Mouse (Mus musculus): ENCODE data around the gene Gpr179. TPM values are rescaled to one million over a fixed set of nuclear protein-coding genes. Genes with fewer than 3 reads are reported as not detected.

Gpr179 gene
- polyA plus RNA-seq, 1 experiment from 2014 or later = 0.04 TPM

GRCm38 (mm10) chr11:97346383-97346782, 5.5 kb downstream of the Gpr179 start:
- Histone ChIP-seq H3K27ac (no peak overlapping the region), H3K4me1 (peaks cover 45% of the 10 kb centered on the region), H3K9me3 (no peaks in the 10 kb centered on the region), H3K4me3 (no peak overlapping the region), H3K27me3 (ENCODE audit: insufficient read depth, poor library complexity, severe bottlenecking) (peaks cover 25% of the 10 kb centered on the region; the same call in 1 of the 2 replicates), H3K36me3 (no peaks in the 10 kb centered on the region)
- no peak for DNase-seq (ENCODE audit: low spot score)
- whole genome bisulfite sequencing = 76% methylated on average over 9 of the region's 9 CpGs

- Histone ChIP-seq H3K4me1 (peaks cover 40% of the 10 kb centered on the region), H3K36me3 (no peaks in the 10 kb centered on the region), H3K27ac (no peak overlapping the region), H3K27me3 (ENCODE audit: insufficient read depth, poor library complexity, severe bottlenecking) (peaks cover 21% of the 10 kb centered on the region; the same call in 1 of the 2 replicates), H3K9me3 (no peaks in the 10 kb centered on the region), H3K4me3 (no peak overlapping the region)
- DNase-seq (ENCODE audit: low spot score) = no peak
- WGBS = 50% methylated on average over 10 of the region's 10 CpGs
Observed at GRCm38 (mm10) chr11:97345446-97345845, 6.4 kb downstream of the Gpr179 start.

- H3K27ac ChIP-seq = no peak overlapping the region
- DNase-seq (ENCODE audit: low spot score) = no peak
- no peaks in the 10 kb centered on the region for H3K9me3 ChIP-seq
- H3K4me1 ChIP-seq = peaks cover 34% of the 10 kb centered on the region
- H3K36me3 ChIP-seq = no peaks in the 10 kb centered on the region
- peak overlapping the region; percentile 39 for H3K4me3 ChIP-seq
- WGBS = 25% methylated on average over 17 of the region's 17 CpGs
- peaks cover 34% of the 10 kb centered on the region for H3K27me3 ChIP-seq (ENCODE audit: insufficient read depth, poor library complexity, severe bottlenecking)
Observed at GRCm38 (mm10) chr11:97343619-97344018, 8.3 kb downstream of the Gpr179 start.

- Histone ChIP-seq H3K4me3 (peak overlapping the region; percentile 39; the same call in 1 of the 2 replicates), H3K4me1 (peaks cover 38% of the 10 kb centered on the region), H3K36me3 (no peaks in the 10 kb centered on the region), H3K27me3 (ENCODE audit: insufficient read depth, poor library complexity, severe bottlenecking) (peaks cover 39% of the 10 kb centered on the region), H3K27ac (0 out of 2 replicates have a peak overlapping the region, but pooled peaks have one; percentile 43), H3K9me3 (no peaks in the 10 kb centered on the region)
- no peak for DNase-seq (ENCODE audit: low spot score)
- WGBS = 40% methylated on average over 8 of the region's 8 CpGs
Observed at GRCm38 (mm10) chr11:97343175-97343574, 8.7 kb downstream of the Gpr179 start.

DNA sequence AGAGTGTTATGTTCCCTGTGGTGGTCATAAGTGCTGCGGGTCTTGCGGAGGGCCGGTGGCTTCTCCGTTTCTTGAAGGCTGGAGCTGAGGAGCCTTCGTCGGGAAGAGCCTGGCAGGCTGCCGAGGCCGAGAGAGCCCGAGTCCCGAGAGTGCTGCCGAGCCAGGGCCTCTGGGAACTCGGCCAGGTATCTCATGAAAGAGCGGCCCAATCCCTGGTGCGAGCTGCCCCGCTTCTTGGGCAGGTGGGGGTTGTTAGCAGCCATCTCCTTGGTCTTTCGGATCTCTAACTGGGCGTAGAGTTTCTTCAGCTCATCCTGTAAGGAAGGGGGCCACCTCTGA, 12.9 kb downstream of the Gpr179 start:
- DNase-seq (ENCODE audit: low spot score) = no peak
- 29% methylated on average over 17 of the region's 17 CpGs for WGBS
- H3K27me3 ChIP-seq (ENCODE audit: insufficient read depth, poor library complexity, severe bottlenecking) = peaks cover 75% of the 10 kb centered on the region
- no peaks in the 10 kb centered on the region for H3K9me3 ChIP-seq
- peak overlapping the region; percentile 28 for H3K4me3 ChIP-seq
- H3K27ac ChIP-seq = peak overlapping the region; percentile 42; the same call in 1 of the 2 replicates
- H3K4me1 ChIP-seq = peaks cover 37% of the 10 kb centered on the region
- H3K36me3 ChIP-seq = no peaks in the 10 kb centered on the region

GRCm38 (mm10) chr11:97338302-97338976, 13.4 kb downstream of the Gpr179 start:
- H3K27ac ChIP-seq = peak overlapping the region; percentile 42
- H3K27me3 ChIP-seq (ENCODE audit: insufficient read depth, poor library complexity, severe bottlenecking) = peaks cover 70% of the 10 kb centered on the region
- DNase-seq (ENCODE audit: low spot score) = no peak

DNA sequence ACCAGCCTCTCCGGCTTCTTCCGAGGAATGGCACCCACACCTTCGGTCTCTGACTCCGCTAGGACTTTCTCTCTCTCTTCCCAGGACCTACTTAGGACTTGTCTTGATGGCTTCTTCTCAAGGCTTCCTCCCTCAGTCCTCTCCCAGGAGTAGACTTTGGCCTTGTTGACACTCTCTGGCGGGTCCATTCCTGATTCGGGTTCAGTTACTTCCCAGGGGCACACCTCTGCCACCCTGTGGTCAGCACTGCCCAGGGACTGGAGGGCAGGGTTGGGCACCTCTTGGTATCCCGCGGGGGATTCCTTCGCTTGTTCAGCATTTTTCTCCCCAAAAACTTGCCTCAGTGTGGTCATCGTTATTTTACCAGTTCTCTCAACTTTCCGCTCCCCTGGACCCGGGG, 14.5 kb downstream of the Gpr179 start:
- Histone ChIP-seq H3K27ac (no peak overlapping the region), H3K4me3 (no peak overlapping the region), H3K9me3 (no peaks in the 10 kb centered on the region), H3K36me3 (no peaks in the 10 kb centered on the region), H3K27me3 (ENCODE audit: insufficient read depth, poor library complexity, severe bottlenecking) (peaks cover 59% of the 10 kb centered on the region), H3K4me1 (peaks cover 33% of the 10 kb centered on the region)
- 69% methylated on average over 12 of the region's 12 CpGs for WGBS
- DNase-seq (ENCODE audit: low spot score) = no peak

More at GRCm38 (mm10) chr11:97338302-97338976, 13.4 kb downstream of the Gpr179 start:
- Histone ChIP-seq H3K4me1 (peaks cover 32% of the 10 kb centered on the region), H3K4me3 (peak overlapping the region; percentile 28), H3K36me3 (no peaks in the 10 kb centered on the region), H3K9me3 (no peaks in the 10 kb centered on the region)
- 28% methylated on average over 21 of the region's 21 CpGs for WGBS

DNA sequence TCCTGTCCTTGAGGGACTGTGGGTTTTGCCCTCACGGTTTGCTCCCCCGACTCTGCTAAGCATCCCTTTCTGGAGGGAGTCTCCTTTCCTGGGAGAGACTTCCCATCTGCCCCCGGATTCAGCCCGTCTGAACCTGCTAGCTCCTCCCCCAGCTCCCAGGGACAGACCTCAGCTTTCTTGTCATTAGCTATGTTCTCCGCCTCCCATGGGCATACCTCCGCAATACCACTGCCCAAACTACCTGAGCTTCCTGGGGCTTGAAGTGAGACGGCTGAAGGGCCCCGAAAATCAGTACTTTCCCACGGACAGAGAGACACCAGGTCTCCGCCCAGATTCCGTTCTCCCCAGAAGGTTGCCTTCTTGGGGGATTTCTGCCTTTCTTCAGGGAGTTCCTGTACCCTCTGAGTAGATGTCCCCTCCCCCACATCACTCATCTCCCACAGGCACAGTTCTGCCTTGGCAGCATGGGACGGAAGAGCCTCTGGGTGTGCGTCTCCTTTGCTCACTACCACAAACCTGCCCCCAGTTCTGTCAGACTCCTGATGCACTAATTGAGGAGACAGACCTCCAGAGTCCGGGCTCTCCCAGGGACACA, 15.0 kb downstream of the Gpr179 start:
- 55% methylated on average over 14 of the region's 14 CpGs for WGBS
- H3K27me3 ChIP-seq (ENCODE audit: insufficient read depth, poor library complexity, severe bottlenecking) = peaks cover 57% of the 10 kb centered on the region
- no peak overlapping the region for H3K27ac ChIP-seq
- peaks cover 33% of the 10 kb centered on the region for H3K4me1 ChIP-seq
- no peaks in the 10 kb centered on the region for H3K9me3 ChIP-seq
- no peak for DNase-seq (ENCODE audit: low spot score)
- H3K4me3 ChIP-seq = no peak overlapping the region
- no peaks in the 10 kb centered on the region for H3K36me3 ChIP-seq

DNA sequence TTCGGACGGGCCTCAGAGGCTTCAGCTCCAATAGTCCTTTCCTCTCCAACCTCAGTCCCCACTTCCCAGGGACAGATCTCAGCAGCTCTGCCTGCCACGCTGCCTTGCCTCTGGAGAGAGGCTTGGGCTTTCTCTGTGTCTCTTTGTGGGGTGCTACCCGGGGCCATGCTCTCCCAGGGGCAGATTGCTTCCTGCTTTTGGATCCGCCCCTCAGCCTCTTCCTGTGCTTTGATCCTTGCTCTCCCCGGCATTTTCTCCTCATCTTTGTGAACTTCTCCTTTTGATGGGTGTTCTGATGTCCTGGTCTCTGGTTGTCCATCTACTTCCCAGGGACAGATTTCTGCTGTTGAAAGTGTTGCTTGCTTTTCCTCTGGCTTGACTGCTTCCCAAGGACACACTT, 15.6 kb downstream of the Gpr179 start:
- H3K36me3 ChIP-seq = peaks cover 2% of the 10 kb centered on the region; the same call in 1 of the 2 replicates
- H3K4me1 ChIP-seq = peaks cover 33% of the 10 kb centered on the region
- no peak overlapping the region for H3K4me3 ChIP-seq
- no peak for DNase-seq (ENCODE audit: low spot score)
- peaks cover 57% of the 10 kb centered on the region for H3K27me3 ChIP-seq (ENCODE audit: insufficient read depth, poor library complexity, severe bottlenecking)
- no peak overlapping the region for H3K27ac ChIP-seq
- no peaks in the 10 kb centered on the region for H3K9me3 ChIP-seq
- 44% methylated on average over 6 of the region's 6 CpGs for WGBS

- Histone ChIP-seq H3K27ac (no peak overlapping the region), H3K4me3 (no peak overlapping the region), H3K9me3 (no peaks in the 10 kb centered on the region), H3K27me3 (ENCODE audit: insufficient read depth, poor library complexity, severe bottlenecking) (peaks cover 50% of the 10 kb centered on the region), H3K36me3 (peaks cover 14% of the 10 kb centered on the region), H3K4me1 (peaks cover 33% of the 10 kb centered on the region)
- DNase-seq (ENCODE audit: low spot score) = no peak
- 75% methylated on average over 9 of the region's 9 CpGs for WGBS
Observed at GRCm38 (mm10) chr11:97334400-97334799, 17.5 kb downstream of the Gpr179 start.

DNA sequence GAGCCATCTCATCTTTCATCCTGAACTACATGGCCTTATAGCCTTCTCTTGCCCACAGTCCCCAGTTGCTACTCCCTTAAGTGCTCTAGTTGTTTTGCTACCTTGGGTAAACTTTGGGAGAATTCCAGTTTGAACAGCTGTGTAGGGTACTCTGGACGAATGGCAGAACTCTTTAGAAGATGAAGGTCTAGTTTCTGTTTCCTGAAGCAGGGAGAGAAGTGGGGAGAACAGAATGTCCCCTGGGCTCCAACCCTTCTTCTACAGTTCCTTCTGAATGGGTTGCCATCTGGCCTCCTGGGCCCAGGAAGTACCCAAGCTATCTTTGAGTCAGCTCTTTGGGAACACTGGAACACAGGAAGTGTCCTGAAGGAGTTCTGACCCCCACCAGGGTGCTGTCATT, 18.0 kb downstream of the Gpr179 start:
- Histone ChIP-seq H3K9me3 (no peaks in the 10 kb centered on the region), H3K36me3 (peaks cover 19% of the 10 kb centered on the region), H3K4me1 (peaks cover 31% of the 10 kb centered on the region), H3K4me3 (no peak overlapping the region), H3K27ac (no peak overlapping the region), H3K27me3 (ENCODE audit: insufficient read depth, poor library complexity, severe bottlenecking) (peaks cover 46% of the 10 kb centered on the region)
- WGBS = 73% methylated on average over 1 of the region's 1 CpGs
- peak; percentile 60 for DNase-seq (ENCODE audit: low spot score)

DNA sequence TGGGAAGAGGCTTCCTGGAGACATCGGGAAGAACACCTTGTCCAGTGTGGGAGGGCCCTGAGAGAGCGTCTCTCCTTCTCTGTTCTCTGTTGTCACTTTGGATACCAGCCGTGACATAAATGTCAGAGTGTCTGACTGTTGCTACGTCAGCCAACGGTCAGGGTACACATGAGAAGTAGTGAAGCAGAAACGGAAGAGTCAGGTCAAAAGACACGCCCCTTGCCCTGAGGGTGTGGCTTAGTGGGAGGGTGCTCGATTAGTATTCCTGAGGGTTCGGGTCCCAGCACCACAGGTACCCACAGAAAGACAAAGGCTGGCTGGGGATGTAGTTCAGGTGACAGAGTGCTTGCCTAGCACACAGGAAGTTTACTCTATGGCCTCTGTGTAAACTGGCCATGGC, 18.8 kb downstream of the Gpr179 start:
- Histone ChIP-seq H3K4me1 (peaks cover 22% of the 10 kb centered on the region), H3K4me3 (no peak overlapping the region), H3K9me3 (no peaks in the 10 kb centered on the region), H3K27me3 (ENCODE audit: insufficient read depth, poor library complexity, severe bottlenecking) (peaks cover 38% of the 10 kb centered on the region), H3K27ac (no peak overlapping the region), H3K36me3 (peaks cover 27% of the 10 kb centered on the region)
- 59% methylated on average over 9 of the region's 9 CpGs for WGBS
- peak; percentile 73 for DNase-seq (ENCODE audit: low spot score)

Data from heart, embryonic 10.5 days (tissue).